Mouse (Mus musculus): ENCODE data around the gene Cep104. TPM values are rescaled to one million over a fixed set of nuclear protein-coding genes. Genes with fewer than 3 reads are reported as not detected.

Gene Cep104
- total and polyA plus RNA-seq, 2 experiments from 2014 or later: 11.2 to 11.6 TPM

- Histone ChIP-seq H3K9me3 (ENCODE audit: low read length) (no peaks in the 10 kb centered on the region), H3K27me3 (ENCODE audit: insufficient read depth, low read length) (no peaks in the 10 kb centered on the region), H3K27ac (no peak overlapping the region), H3K4me2 (ENCODE audit: low read depth, low read length) (no peak overlapping the region), H3K4me3 (ENCODE audit: low read length) (no peak overlapping the region), H3K4me1 (ENCODE audit: insufficient read depth, low read length) (0 out of 2 replicates have a peak, but pooled peaks cover 4% of the 10 kb centered on the region), H3K9ac (replicated peaks; ENCODE audit: low read length) (no peak overlapping the region), H3K36me3 (ENCODE audit: insufficient read depth, low read length) (no peaks in the 10 kb centered on the region)
- TF ChIP-seq CTCF (IDR thresholded peaks at IDR 0.05; ENCODE audit: low read depth): no peak
- 79% methylated on average over 6 of the region's 6 CpGs for WGBS
- no peak for DNase-seq (ENCODE audit: low spot score)
- no peak for ATAC-seq
These were observed 29.3 kb upstream of the Cep104 start for GRCm38 (mm10) chr4:153945741-153946140.

GRCm38 (mm10) chr4:153950372-153950771 is 24.6 kb upstream of the Cep104 start:
- Histone ChIP-seq H3K27me3 (ENCODE audit: insufficient read depth, low read length) (no peaks in the 10 kb centered on the region), H3K4me3 (ENCODE audit: low read length) (no peak overlapping the region), H3K36me3 (ENCODE audit: insufficient read depth, low read length) (no peaks in the 10 kb centered on the region), H3K27ac (no peak overlapping the region), H3K9ac (replicated peaks; ENCODE audit: low read length) (no peak overlapping the region), H3K4me2 (ENCODE audit: low read depth, low read length) (no peak overlapping the region), H3K9me3 (ENCODE audit: low read length) (no peaks in the 10 kb centered on the region), H3K4me1 (ENCODE audit: insufficient read depth, low read length) (no peaks in the 10 kb centered on the region)
- no peak for DNase-seq (ENCODE audit: low spot score)
- ATAC-seq: no peak
- WGBS: 70% methylated on average over 2 of the region's 2 CpGs
- TF ChIP-seq CTCF (IDR thresholded peaks at IDR 0.05; ENCODE audit: low read depth): no peak

GRCm38 (mm10) chr4:153951150-153951549 is 23.8 kb upstream of the Cep104 start:
- H3K9me3 ChIP-seq (ENCODE audit: low read length): no peaks in the 10 kb centered on the region
- no peak overlapping the region for H3K4me2 ChIP-seq (ENCODE audit: low read depth, low read length)
- TF ChIP-seq CTCF (IDR thresholded peaks at IDR 0.05; ENCODE audit: low read depth): no peak
- H3K27ac ChIP-seq: no peak overlapping the region
- ATAC-seq: no peak
- H3K9ac ChIP-seq (replicated peaks; ENCODE audit: low read length): no peak overlapping the region
- 54% methylated on average over 3 of the region's 3 CpGs for WGBS
- H3K27me3 ChIP-seq (ENCODE audit: insufficient read depth, low read length): no peaks in the 10 kb centered on the region
- DNase-seq (ENCODE audit: low spot score): no peak
- no peaks in the 10 kb centered on the region for H3K4me1 ChIP-seq (ENCODE audit: insufficient read depth, low read length)
- no peaks in the 10 kb centered on the region for H3K36me3 ChIP-seq (ENCODE audit: insufficient read depth, low read length)
- no peak overlapping the region for H3K4me3 ChIP-seq (ENCODE audit: low read length)

- ATAC-seq (no peak), DNase-seq (ENCODE audit: low spot score) (no peak)
- TF ChIP-seq CTCF (IDR thresholded peaks at IDR 0.05; ENCODE audit: low read depth): no peak
- Histone ChIP-seq H3K36me3 (ENCODE audit: insufficient read depth, low read length) (no peaks in the 10 kb centered on the region), H3K4me1 (ENCODE audit: insufficient read depth, low read length) (0 out of 2 replicates have a peak, but pooled peaks cover 3% of the 10 kb centered on the region), H3K4me3 (ENCODE audit: low read length) (no peak overlapping the region), H3K9ac (replicated peaks; ENCODE audit: low read length) (no peak overlapping the region), H3K27ac (no peak overlapping the region), H3K9me3 (ENCODE audit: low read length) (no peaks in the 10 kb centered on the region), H3K27me3 (ENCODE audit: insufficient read depth, low read length) (no peaks in the 10 kb centered on the region), H3K4me2 (ENCODE audit: low read depth, low read length) (no peak overlapping the region)
- WGBS: 18% methylated on average over 5 of the region's 5 CpGs
These were observed 23.3 kb upstream of the Cep104 start for GRCm38 (mm10) chr4:153951692-153952091.

- Histone ChIP-seq H3K4me1 (ENCODE audit: insufficient read depth, low read length) (peaks cover 10% of the 10 kb centered on the region), H3K4me2 (ENCODE audit: low read depth, low read length) (no peak overlapping the region), H3K36me3 (ENCODE audit: insufficient read depth, low read length) (peaks cover 8% of the 10 kb centered on the region), H3K4me3 (ENCODE audit: low read length) (no peak overlapping the region), H3K27ac (peak overlapping the region; percentile 90; the same call in 1 of the 2 replicates), H3K27me3 (ENCODE audit: insufficient read depth, low read length) (no peaks in the 10 kb centered on the region), H3K9me3 (ENCODE audit: low read length) (no peaks in the 10 kb centered on the region), H3K9ac (replicated peaks; ENCODE audit: low read length) (no peak overlapping the region)
- ATAC-seq: no peak
- no peak for TF ChIP-seq CTCF (IDR thresholded peaks at IDR 0.05; ENCODE audit: low read depth)
- DNase-seq (ENCODE audit: low spot score): peak; percentile 66
- 53% methylated on average over 8 of the region's 8 CpGs for WGBS
These were observed 19.3 kb upstream of the Cep104 start for GRCm38 (mm10) chr4:153955651-153956050.

- peaks cover 20% of the 10 kb centered on the region for H3K36me3 ChIP-seq (ENCODE audit: insufficient read depth, low read length)
- H3K4me3 ChIP-seq (ENCODE audit: low read length): peak within 1 kb of the TSS; percentile 72
- no peaks in the 10 kb centered on the region for H3K9me3 ChIP-seq (ENCODE audit: low read length)
- peaks cover 10% of the 10 kb centered on the region for H3K4me1 ChIP-seq (ENCODE audit: insufficient read depth, low read length)
- H3K27ac ChIP-seq: peak within 1 kb of the TSS; percentile 90
- DNase-seq (ENCODE audit: low spot score): peak; percentile 99
- WGBS: 2% methylated on average over 60 of the region's 67 CpGs
- TF ChIP-seq CTCF (IDR thresholded peaks at IDR 0.05; ENCODE audit: low read depth): peak; percentile 30
- H3K27me3 ChIP-seq (ENCODE audit: insufficient read depth, low read length): no peaks in the 10 kb centered on the region
- peak within 1 kb of the TSS; percentile 71 for H3K4me2 ChIP-seq (ENCODE audit: low read depth, low read length)
- H3K9ac ChIP-seq (replicated peaks; ENCODE audit: low read length): peak within 1 kb of the TSS; percentile 76
- ATAC-seq: peak; percentile 97
These were observed 18.2 kb upstream of the Cep104 start, which contains the start of gene A430005L14Rik for GRCm38 (mm10) chr4:153956569-153957405. A430005L14Rik (plus strand) TSS chr4:153957237.

All from hindbrain, postnatal 0 days (tissue).